Mouse (Mus musculus): ENCODE data around the gene Cav1. TPM values are rescaled to one million over a fixed set of nuclear protein-coding genes. Genes with fewer than 3 reads are reported as not detected.

The Cav1 gene
- total RNA-seq, 2 experiments from 2014 or later: 26.2 to 27.5 TPM

DNA sequence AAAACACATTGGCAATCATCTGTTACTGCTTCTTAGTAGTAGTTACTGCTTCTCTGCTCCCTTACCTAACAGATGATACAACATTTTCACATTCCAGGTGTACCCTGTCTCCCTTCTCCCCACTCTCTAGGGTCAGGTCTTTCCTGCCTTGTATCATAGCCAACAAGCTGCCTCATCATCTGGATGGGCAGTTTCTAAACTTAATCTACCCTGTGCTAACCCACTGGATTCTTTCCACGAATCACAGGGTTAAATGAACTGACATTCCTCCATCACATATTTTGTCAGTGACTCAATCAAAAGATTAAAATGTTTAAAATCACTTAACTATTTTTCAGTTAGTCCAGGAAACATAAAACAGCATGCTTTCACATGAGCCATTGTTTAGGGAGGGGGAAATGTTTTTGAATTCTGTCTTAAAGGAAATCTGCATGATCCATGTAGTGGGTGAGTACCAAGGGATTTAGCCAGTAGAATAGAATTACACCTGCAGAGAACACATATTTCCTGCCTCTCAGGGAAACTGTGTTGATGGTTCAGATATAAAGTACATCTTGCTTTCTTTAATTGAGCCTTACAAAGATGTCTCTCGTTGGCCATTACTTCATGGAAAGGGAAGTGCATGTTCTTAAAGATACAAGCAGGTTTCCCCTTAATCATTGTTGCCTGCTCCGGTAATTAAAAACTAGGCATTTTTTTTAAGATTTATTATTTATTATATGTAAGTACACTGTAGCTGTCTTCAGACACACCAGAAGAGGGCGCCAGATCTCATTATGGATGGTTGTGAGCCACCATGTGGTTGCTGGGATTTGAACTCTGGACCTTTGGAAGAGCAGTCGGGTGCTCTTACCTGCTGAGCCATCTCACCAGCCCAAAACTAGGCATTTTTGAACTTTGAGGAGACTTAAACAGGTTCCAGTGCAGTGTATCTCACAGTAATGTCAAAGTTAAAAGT, 8.8 kb downstream of the Cav1 start:
- intact Hi-C loops (cut with DNase I): no loop called here
- DNase-seq (ENCODE audit: low spot score in 2 of 2): no peak

- intact Hi-C loops (cut with DNase I): no loop called here
- DNase-seq (ENCODE audit: low spot score in 2 of 2): no peak
Measured at GRCm38 (mm10) chr6:17316294-17317166, 10.4 kb downstream of the Cav1 start.

DNA sequence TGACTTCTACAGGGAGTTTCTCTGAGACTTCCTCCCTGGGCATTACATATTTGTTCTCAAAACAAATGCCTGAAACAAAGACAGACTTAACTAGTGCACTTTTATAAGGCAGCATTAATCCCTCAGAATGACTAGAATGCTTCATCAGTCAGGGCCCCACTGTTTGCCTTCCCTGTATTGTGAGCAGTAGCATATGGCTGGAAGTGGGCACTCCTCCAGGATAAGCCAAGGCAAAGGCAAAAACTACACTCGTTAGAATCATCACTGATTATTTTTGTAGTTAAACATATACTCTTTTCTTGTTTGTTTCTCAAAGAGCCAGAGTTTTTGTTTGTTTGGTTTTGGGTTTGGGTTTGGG, 11.0 kb downstream of the Cav1 start:
- intact Hi-C loops (cut with DNase I): no loop called here
- no peak for DNase-seq (ENCODE audit: low spot score in 2 of 2)

DNA sequence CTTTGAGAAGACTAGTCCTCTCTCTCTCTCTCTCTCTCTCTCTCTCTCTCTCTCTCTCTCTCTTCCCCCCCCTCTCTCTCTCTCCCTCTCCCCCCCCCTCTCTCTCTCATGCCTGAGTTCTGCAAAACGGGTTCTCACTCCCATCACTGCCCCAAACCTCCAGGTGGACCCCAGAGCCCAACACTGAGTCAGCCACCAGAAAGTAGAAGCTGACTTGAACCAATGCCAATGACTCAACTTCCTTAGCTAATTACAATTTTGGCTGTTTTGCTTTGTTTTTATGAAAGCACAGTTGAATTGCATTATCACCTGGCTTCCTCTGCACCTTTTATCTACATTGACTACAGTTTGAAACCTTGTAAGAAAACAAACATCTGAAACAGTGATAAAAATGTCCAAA, 11.8 kb downstream of the Cav1 start:
- DNase-seq (ENCODE audit: low spot score in 2 of 2): no peak
- intact Hi-C loops (cut with DNase I): no loop called here

DNA sequence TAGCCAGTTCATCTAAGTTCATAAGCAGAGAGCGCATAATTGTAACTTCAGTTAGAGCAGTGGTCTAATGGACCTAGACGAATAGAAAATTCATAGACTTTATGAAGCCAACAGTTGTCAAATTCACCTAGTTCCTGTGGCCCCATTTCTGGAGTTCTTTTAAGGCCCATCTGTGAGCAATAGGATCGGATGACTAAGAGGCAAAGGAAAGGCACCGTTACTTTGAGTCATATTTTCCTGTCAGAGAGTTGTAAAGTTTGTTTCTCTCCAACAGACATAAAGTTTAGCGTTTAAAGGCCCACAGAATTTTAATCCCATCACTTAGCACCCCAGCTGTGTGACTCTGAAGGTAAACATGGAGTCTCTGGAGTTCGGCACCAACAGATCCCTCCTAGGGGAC, 15.8 kb downstream of the Cav1 start:
- intact Hi-C loops (cut with DNase I): no loop called here
- no peak for DNase-seq (ENCODE audit: low spot score in 2 of 2)

GRCm38 (mm10) chr6:17327216-17327615, 21.1 kb downstream of the Cav1 start:
- DNase-seq (ENCODE audit: low spot score in 2 of 2): no peak
- intact Hi-C loops (cut with DNase I): no loop called here

DNA sequence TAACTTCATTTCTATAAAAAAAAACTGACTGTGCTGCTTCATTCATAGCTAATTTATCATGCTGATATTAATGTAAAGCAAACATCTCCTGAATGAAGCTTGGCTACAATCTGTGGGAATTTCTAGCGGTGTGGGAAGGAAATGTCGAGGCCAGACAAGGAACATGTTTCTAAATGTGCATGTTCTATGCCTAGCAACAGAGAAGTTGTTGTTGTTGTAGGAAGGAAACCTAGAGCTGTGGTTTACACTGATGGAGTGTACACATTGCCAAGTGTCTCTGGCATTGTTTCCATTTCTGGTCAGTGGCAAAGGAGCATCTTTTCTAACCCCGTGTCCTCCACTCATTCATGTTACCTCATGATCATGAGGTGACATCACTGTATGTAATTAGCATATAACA, 23.7 kb downstream of the Cav1 start:
- no peak for DNase-seq (ENCODE audit: low spot score in 2 of 2)
- intact Hi-C loops (cut with DNase I): no loop called here

DNA sequence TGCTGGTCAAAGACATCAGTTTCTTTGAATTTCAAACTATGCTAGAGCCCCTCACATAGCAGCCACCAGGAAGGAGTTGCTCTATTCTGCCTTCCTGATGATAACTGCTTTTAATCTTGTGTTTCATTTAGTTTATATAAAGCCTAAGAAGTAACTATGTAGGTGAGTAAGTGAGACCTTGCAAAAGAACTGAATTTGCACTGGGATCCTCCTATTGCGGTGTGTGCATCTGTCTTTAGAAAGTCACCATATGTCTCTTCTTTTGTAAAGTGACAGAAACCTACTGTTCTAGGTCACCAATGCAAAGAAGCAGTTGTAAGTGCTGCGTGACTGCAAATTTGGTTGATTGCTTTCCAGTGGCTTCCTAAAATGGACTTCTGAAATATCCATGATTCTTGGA, 31.6 kb downstream of the Cav1 start:
- DNase-seq (ENCODE audit: low spot score in 2 of 2): no peak
- intact Hi-C loops (cut with DNase I): no loop called here

DNA sequence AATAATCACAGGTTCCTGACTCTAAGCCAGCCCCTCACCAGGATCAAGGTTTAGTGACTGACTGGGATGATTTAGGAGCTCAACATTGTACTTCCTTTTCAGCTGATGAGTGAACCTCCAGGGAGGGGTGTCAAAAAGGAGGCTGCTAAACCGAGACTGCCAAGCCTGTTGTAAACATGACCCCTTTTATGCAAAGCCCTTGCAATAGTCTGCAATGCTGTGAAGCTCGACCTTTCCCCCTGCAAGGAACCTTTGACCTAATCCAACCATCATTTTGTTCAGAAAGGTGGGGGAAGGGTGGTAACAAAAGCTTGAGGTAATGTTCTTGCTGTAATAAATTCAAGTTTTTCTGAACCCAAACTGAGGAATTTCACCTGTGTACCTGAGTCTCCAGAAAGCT, 34.3 kb downstream of the Cav1 start:
- DNase-seq (ENCODE audit: low spot score in 2 of 2): no peak
- intact Hi-C loops (cut with DNase I): no loop called here

- intact Hi-C loops (cut with DNase I): no loop called here
- DNase-seq (ENCODE audit: low spot score in 2 of 2): no peak
Measured at GRCm38 (mm10) chr6:17348011-17348410, 41.9 kb downstream of the Cav1 start.

- intact Hi-C loops (cut with DNase I): no loop called here
- no peak for DNase-seq (ENCODE audit: low spot score in 2 of 2)
Measured at GRCm38 (mm10) chr6:17350803-17351202, 44.7 kb downstream of the Cav1 start.

GRCm38 (mm10) chr6:17358896-17359690, 53.0 kb downstream of the Cav1 start:
- intact Hi-C loops (cut with DNase I): loop anchor here (1.0 to 5.0 kb wide), 2 partner anchors 254 to 332 kb away; no protein-coding TSS in a partner anchor
- DNase-seq (ENCODE audit: low spot score in 2 of 2): peak; percentile 26 to 43

- no peak for DNase-seq (ENCODE audit: low spot score in 2 of 2)
- intact Hi-C loops (cut with DNase I): loop anchor here (2.0 kb wide), 1 partner anchor 226 kb away; no protein-coding TSS in a partner anchor
Measured at GRCm38 (mm10) chr6:17362771-17363170, 56.6 kb downstream of the Cav1 start.

DNA sequence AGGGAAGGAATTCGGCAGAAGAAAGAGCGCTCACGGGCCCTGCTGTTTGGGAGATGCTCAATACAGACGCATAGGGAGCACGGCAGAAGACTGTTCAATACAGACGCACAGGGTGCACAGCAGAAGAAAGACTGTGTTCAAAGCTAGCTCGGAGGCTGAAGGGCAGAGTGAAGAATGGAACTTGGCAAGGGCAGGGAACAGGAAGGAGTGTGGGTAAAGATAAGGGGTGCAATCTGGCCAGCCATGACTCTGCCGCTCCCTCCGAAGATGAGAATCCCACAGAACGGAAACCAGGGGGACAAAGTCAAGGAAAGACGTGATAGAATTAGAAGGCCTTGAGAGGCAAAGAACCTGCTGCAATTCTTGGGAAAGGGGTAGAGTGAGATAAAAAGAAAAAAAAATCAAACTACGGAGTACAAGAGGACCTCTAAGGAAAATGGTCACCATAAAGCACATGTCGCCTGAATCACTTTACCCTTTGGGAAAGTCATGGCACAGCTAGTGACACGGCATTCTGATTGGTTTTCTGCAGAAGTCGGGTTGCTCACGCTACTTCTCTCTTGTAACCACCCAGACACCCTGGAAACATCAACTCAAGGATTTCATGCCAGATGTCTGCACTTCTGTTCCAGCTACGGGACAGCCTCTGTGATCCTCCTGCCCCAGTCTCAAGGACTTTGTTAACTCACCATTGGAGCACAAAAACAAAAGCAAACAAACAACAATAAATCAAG, 57.5 kb downstream of the Cav1 start:
- intact Hi-C loops (cut with DNase I): loop anchor here (2.0 kb wide), 1 partner anchor 225 kb away; no protein-coding TSS in a partner anchor
- DNase-seq (ENCODE audit: low spot score in 2 of 2): no peak

GRCm38 (mm10) chr6:17374326-17374725, 68.2 kb downstream of the Cav1 start:
- DNase-seq (ENCODE audit: low spot score in 2 of 2): no peak
- intact Hi-C loops (cut with DNase I): no loop called here

DNA sequence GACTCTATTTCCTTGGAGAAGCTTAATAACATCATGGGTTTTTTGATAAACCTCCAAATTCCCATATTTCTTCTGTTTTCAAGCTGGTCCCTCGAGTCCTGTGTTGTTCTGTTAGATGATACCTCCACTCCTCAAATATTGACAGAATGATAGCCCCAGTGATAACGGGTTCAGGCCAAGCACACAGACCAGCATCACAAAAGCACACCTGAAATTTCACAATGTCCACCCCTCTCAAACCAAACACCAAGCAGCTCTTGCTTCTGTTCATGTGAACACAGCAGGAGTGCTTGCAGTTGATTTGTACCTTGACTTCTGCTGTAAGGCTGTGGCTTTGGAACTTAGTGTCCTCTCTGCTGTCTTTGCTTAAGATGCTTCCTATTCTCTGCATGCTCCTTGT, 71.2 kb downstream of the Cav1 start:
- intact Hi-C loops (cut with DNase I): no loop called here
- no peak for DNase-seq (ENCODE audit: low spot score in 2 of 2)

DNA sequence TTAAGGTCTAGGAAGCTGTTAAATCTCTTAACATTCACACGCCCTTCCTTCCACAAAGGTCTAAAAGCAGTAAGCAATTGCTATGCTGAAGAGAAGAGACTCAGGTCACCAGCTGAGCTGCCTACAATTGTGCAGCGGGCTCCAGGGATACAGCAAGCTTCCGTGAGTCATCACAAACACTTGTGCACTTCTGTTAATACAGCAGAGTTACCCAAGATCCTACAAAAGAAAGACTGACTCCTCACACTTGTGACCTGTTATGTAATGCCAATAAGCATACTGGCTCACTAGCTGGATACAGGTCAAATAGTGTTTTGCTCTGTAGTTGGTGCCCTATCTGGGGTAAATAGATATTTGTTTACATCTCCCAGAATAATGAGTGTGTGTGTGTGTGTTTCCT, 74.0 kb downstream of the Cav1 start:
- intact Hi-C loops (cut with DNase I): no loop called here
- no peak for DNase-seq (ENCODE audit: low spot score in 2 of 2)

DNA sequence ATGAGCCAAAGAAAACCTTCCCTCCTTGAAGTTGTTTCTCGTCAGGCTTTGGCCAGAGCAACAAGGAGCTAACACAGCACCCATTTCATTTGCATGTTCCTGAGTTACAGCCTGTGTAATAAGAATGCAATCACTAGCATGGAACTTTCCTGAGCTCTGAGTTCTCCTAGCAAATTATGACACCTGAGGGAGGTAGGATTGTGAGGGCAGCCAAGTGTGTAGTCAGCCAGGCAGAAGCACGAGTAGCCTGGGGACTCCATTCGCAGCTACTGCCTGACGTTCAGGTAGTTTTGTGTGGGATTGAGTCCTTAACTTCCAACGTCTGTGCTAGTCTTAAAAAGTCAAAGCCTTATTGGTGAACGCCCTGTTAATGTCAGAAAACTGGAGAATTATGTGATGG, 75.6 kb downstream of the Cav1 start:
- intact Hi-C loops (cut with DNase I): no loop called here

DNA sequence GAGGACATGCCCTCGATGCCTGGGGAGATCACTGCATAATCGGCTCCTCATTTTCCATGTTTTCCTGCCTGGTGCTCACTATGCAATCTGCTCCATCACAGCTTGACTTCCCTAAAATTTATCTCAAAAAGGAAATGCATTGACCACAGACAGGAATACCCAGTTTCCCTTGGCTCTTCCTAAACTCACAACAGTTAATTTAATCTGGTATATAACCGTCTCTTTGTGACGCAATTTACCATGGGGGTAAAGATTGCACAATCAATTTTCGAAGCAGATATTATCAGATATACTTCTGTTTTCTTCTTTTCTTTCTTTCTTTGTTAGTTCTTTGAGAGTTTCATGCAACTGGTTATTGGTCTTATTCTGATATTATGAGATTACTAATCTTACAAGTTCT, 79.4 kb downstream of the Cav1 start:
- intact Hi-C loops (cut with DNase I): no loop called here
- no peak for DNase-seq (ENCODE audit: low spot score in 2 of 2)

More for the DNA sequence above, 75.6 kb downstream of the Cav1 start:
- no peak for DNase-seq (ENCODE audit: low spot score in 2 of 2)
